ENCODE assay signal across 9 mouse cellular contexts in genomic region chr9:45632520-45632919, GRCm38 (mm10).
DNase-seq lines count a peak whose midpoint lies in the region; ATAC-seq lines count a peak whose summit lies in the region.
"Had no signal": no experiment of that assay in that cellular context is flagged by ENCODE, and none has a peak within 500 bp of the region (broad histone marks: within the 10 kb centered on the region; RNA-seq: fewer than 3 reads in every experiment).

No protein-coding gene starts in this region.

- no peaks in the 10 kb centered on the region for H3K36me3 ChIP-seq in intestine, embryonic 14.5 days (ENCODE audit: control insufficient read depth, insufficient read depth, low read length)
- H3K36me3 ChIP-seq in intestine, embryonic 16.5 days (ENCODE audit: control insufficient read depth, insufficient read depth, low read length), result no peaks in the 10 kb centered on the region
- H3K36me3 ChIP-seq in embryonic facial prominence, embryonic 13.5 days, result no peaks in the 10 kb centered on the region
- H3K36me3 ChIP-seq in limb, embryonic 11.5 days (ENCODE audit: control insufficient read depth, insufficient read depth, low read length), result no peaks in the 10 kb centered on the region
- no peaks in the 10 kb centered on the region for H3K36me3 ChIP-seq in stomach, embryonic 14.5 days (ENCODE audit: control insufficient read depth, insufficient read depth, low read length)

- 32% methylated on average over 10 of the region's 10 CpGs for WGBS in intestine, embryonic 14.5 days
- 33% methylated on average over 10 of the region's 10 CpGs for WGBS in intestine, embryonic 16.5 days
- WGBS in embryonic facial prominence, embryonic 13.5 days, result 37% methylated on average over 10 of the region's 10 CpGs
- 56% methylated on average over 10 of the region's 10 CpGs for WGBS in limb, embryonic 11.5 days
- 34% methylated on average over 10 of the region's 10 CpGs for WGBS in stomach, embryonic 14.5 days

- peak overlapping the region; percentile 16; the same call in 1 of the 2 replicates for H3K27ac ChIP-seq in intestine, embryonic 14.5 days (ENCODE audit: low read depth)
- H3K27ac ChIP-seq in intestine, embryonic 16.5 days (ENCODE audit: low read length), result no peak overlapping the region
- H3K27ac ChIP-seq in embryonic facial prominence, embryonic 13.5 days, result peak overlapping the region; percentile 66
- peak overlapping the region; percentile 55; the same call in 1 of the 2 replicates for H3K27ac ChIP-seq in limb, embryonic 11.5 days (replicated peaks; ENCODE audit: low read depth, low read length)
- no peak overlapping the region for H3K27ac ChIP-seq in stomach, embryonic 14.5 days (ENCODE audit: low read length)
- H3K27ac ChIP-seq: macrophage had no signal

- peaks cover 13% of the 10 kb centered on the region for H3K4me1 ChIP-seq in intestine, embryonic 14.5 days (replicated peaks; ENCODE audit: control insufficient read depth, insufficient read depth, low read length)
- 0 out of 2 replicates have a peak, but pooled peaks cover 5% of the 10 kb centered on the region for H3K4me1 ChIP-seq in intestine, embryonic 16.5 days (ENCODE audit: control insufficient read depth, insufficient read depth, low read length)
- H3K4me1 ChIP-seq in embryonic facial prominence, embryonic 13.5 days, result peaks cover 23% of the 10 kb centered on the region
- H3K4me1 ChIP-seq in limb, embryonic 11.5 days (ENCODE audit: control insufficient read depth, insufficient read depth, low read length), result 0 out of 2 replicates have a peak, but pooled peaks cover 2% of the 10 kb centered on the region
- peaks cover 9% of the 10 kb centered on the region; the same call in 1 of the 2 replicates for H3K4me1 ChIP-seq in stomach, embryonic 14.5 days (ENCODE audit: control insufficient read depth, insufficient read depth, low read length)

- H3K27me3 ChIP-seq in intestine, embryonic 14.5 days (replicated peaks; ENCODE audit: control insufficient read depth, insufficient read depth, low read length), result no peaks in the 10 kb centered on the region
- no peaks in the 10 kb centered on the region for H3K27me3 ChIP-seq in intestine, embryonic 16.5 days (replicated peaks; ENCODE audit: control insufficient read depth, insufficient read depth, low read length)
- H3K27me3 ChIP-seq in embryonic facial prominence, embryonic 13.5 days, result no peaks in the 10 kb centered on the region
- H3K27me3 ChIP-seq in limb, embryonic 11.5 days (ENCODE audit: control insufficient read depth, insufficient read depth, low read length), result no peaks in the 10 kb centered on the region
- H3K27me3 ChIP-seq in stomach, embryonic 14.5 days (ENCODE audit: control insufficient read depth, insufficient read depth, low read length), result no peaks in the 10 kb centered on the region

- H3K9me3 ChIP-seq in intestine, embryonic 14.5 days (ENCODE audit: control insufficient read depth, low read length), result no peaks in the 10 kb centered on the region
- no peaks in the 10 kb centered on the region for H3K9me3 ChIP-seq in intestine, embryonic 16.5 days (ENCODE audit: control insufficient read depth, low read length)
- H3K9me3 ChIP-seq in embryonic facial prominence, embryonic 13.5 days, result no peaks in the 10 kb centered on the region
- no peaks in the 10 kb centered on the region for H3K9me3 ChIP-seq in limb, embryonic 11.5 days (ENCODE audit: control insufficient read depth, low read length)
- no peaks in the 10 kb centered on the region for H3K9me3 ChIP-seq in stomach, embryonic 14.5 days (ENCODE audit: control insufficient read depth, low read depth, low read length)

- ATAC-seq in intestine, embryonic 14.5 days (replicated peaks; ENCODE audit: low FRiP score, low TSS enrichment, low read depth), result no peak
- no peak for ATAC-seq in intestine, embryonic 16.5 days
- peak; percentile 76; the same call in 1 of the 2 replicates for ATAC-seq in embryonic facial prominence, embryonic 13.5 days (ENCODE audit: insufficient number of reproducible peaks, insufficient read depth, low FRiP score, low TSS enrichment, low read depth)
- ATAC-seq in limb, embryonic 11.5 days (ENCODE audit: insufficient number of reproducible peaks, low FRiP score, low TSS enrichment, low read depth), result no peak
- ATAC-seq in stomach, embryonic 14.5 days (ENCODE audit: insufficient number of reproducible peaks, insufficient read depth, low FRiP score, low read depth), result 0 out of 2 replicates have a peak, but pooled peaks have one; percentile 44

- H3K9ac ChIP-seq in intestine, embryonic 14.5 days (ENCODE audit: low read length), result no peak overlapping the region
- no peak overlapping the region for H3K9ac ChIP-seq in intestine, embryonic 16.5 days (ENCODE audit: low read depth, low read length)
- no peak overlapping the region for H3K9ac ChIP-seq in embryonic facial prominence, embryonic 13.5 days
- no peak overlapping the region for H3K9ac ChIP-seq in limb, embryonic 11.5 days (ENCODE audit: low read length)
- H3K9ac ChIP-seq in stomach, embryonic 14.5 days (replicated peaks; ENCODE audit: low read depth, low read length), result no peak overlapping the region

- no peak overlapping the region for H3K4me2 ChIP-seq in intestine, embryonic 14.5 days (ENCODE audit: low read length)
- H3K4me2 ChIP-seq in intestine, embryonic 16.5 days (ENCODE audit: low read depth, low read length), result no peak overlapping the region
- H3K4me2 ChIP-seq in embryonic facial prominence, embryonic 13.5 days, result no peak overlapping the region
- no peak overlapping the region for H3K4me2 ChIP-seq in limb, embryonic 11.5 days (ENCODE audit: low read depth, severe bottlenecking)
- H3K4me2 ChIP-seq in stomach, embryonic 14.5 days (replicated peaks; ENCODE audit: low read depth, low read length), result no peak overlapping the region

- no peak overlapping the region for H3K4me3 ChIP-seq in intestine, embryonic 14.5 days (ENCODE audit: low read depth, low read length)
- no peak overlapping the region for H3K4me3 ChIP-seq in intestine, embryonic 16.5 days (ENCODE audit: low read length)
- no peak overlapping the region for H3K4me3 ChIP-seq in embryonic facial prominence, embryonic 13.5 days
- no peak overlapping the region for H3K4me3 ChIP-seq in limb, embryonic 11.5 days (ENCODE audit: low read depth, low read length)
- no peak overlapping the region for H3K4me3 ChIP-seq in stomach, embryonic 14.5 days (ENCODE audit: low read depth, low read length)

- DNase-seq in intestine, embryonic 14.5 days (ENCODE audit: low spot score), result peak; percentile 59
- peak; percentile 14 for DNase-seq in adrenal gland, adult 2 months
- peak; percentile 26 for DNase-seq in limb, embryonic 11.5 days (ENCODE audit: low spot score)
- no peak for DNase-seq in urinary bladder, adult 2 months (ENCODE audit: low spot score)
- no peak for DNase-seq in thymus, postnatal 10 days (ENCODE audit: low spot score in 2 of 2)

Comparison
In these comparisons a context has a peak if more than half of its experiments do, and no peak if none do; other contexts are left out.
1. H3K27ac ChIP-seq: peak in intestine, embryonic 14.5 days (single experiment), embryonic facial prominence, embryonic 13.5 days (single experiment) and limb, embryonic 11.5 days (single experiment); none in intestine, embryonic 16.5 days (single experiment) and stomach, embryonic 14.5 days (single experiment).
2. ATAC-seq: peak in embryonic facial prominence, embryonic 13.5 days (single experiment) and stomach, embryonic 14.5 days (single experiment); none in intestine, embryonic 14.5 days (single experiment), intestine, embryonic 16.5 days (single experiment) and limb, embryonic 11.5 days (single experiment).
3. DNase-seq: peak in intestine, embryonic 14.5 days (single experiment), adrenal gland, adult 2 months (single experiment) and limb, embryonic 11.5 days (single experiment); none in urinary bladder, adult 2 months (single experiment) and thymus, postnatal 10 days (0 of 2).